Mouse (Mus musculus) liver, postnatal 0 days (tissue): ENCODE data around the gene Lhfpl5.

Experiments used
- CTCF ChIP-seq: sonication (generic); IDR thresholded peaks from 2 replicates; pipeline ENCODE4 v1.5.1; 2016; ENCODE audit warnings: antibody characterized with exemption, low read depth
- EP300 ChIP-seq: IDR thresholded peaks from 2 replicates; pipeline ENCODE4 v1.6.1; 2016; ENCODE audit warnings: antibody characterized with exemption, low read depth, mild to moderate bottlenecking

DNA sequence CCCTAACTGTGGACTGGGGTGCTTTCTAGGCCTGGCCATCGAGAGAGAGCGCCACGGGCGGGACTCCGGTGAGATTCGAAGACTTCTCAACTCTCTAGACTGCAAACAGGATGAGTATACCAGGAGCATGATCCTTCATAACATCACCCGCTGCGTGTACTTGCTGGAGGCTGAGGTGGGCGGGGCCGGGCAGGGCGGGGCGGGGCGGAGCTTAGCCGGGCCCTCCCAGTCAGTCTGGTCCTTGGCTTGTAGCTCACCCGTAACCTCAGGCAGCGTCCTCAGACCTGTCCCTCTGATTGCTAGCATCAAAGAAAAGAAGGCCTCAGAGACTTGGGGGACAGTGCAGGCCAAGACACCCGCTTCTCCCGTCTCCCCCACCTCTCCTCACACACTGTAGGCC is 43.5 kb upstream of the Lhfpl5 start:
- TF ChIP-seq CTCF, result no peak
- TF ChIP-seq EP300, result no peak
